Mouse (Mus musculus): ENCODE data around the gene Ate1. TPM values are rescaled to one million over a fixed set of nuclear protein-coding genes. Genes with fewer than 3 reads are reported as not detected.

Gene Ate1
- polyA plus RNA-seq, 1 experiment from 2014 or later, result 66.9 TPM

GRCm38 (mm10) chr7:130365711-130366110 is 154.5 kb downstream of the Ate1 start:
- Histone ChIP-seq H3K9me3 (peaks cover 4% of the 10 kb centered on the region; the same call in 1 of the 2 replicates), H3K4me1 (peaks cover 38% of the 10 kb centered on the region), H3K4me3 (replicated peaks) (no peak overlapping the region), H3K27ac (no peak overlapping the region), H3K4me2 (no peak overlapping the region), H3K27me3 (peaks cover 52% of the 10 kb centered on the region), H3K9ac (no peak overlapping the region), H3K36me3 (replicated peaks) (no peaks in the 10 kb centered on the region)
- 92% methylated on average over 10 of the region's 10 CpGs for WGBS
- ATAC-seq (ENCODE audit: low FRiP score), result no peak

Other genes starting within 250 kb of the Ate1 start
- 172 and 182 TPM in 2 replicates for gene Nsmce4a, start 52.7 kb upstream of the Ate1 start, polyA plus RNA-seq (2016; fragmentation: Nextera tagmentation; extraction: Ambion mirVana)
- gene Tacc2, start 57.1 kb upstream of the Ate1 start, polyA plus RNA-seq (2016; fragmentation: Nextera tagmentation; extraction: Ambion mirVana), result 54.8 and 57.3 TPM in 2 replicates